Mouse (Mus musculus): ENCODE data around the gene Slc2a2. TPM values are rescaled to one million over a fixed set of nuclear protein-coding genes. Genes with fewer than 3 reads are reported as not detected.

Gene Slc2a2
- polyA plus RNA-seq, 1 experiment from 2014 or later, result not detected

GRCm38 (mm10) chr3:28695608-28696007, 2.1 kb upstream of the Slc2a2 start:
- Histone ChIP-seq H3K4me1 (replicated peaks; ENCODE audit: control insufficient read depth, insufficient read depth, low read length) (no peaks in the 10 kb centered on the region), H3K4me3 (replicated peaks; ENCODE audit: low read length) (no peak overlapping the region), H3K36me3 (ENCODE audit: control insufficient read depth, insufficient read depth) (no peaks in the 10 kb centered on the region), H3K9ac (replicated peaks; ENCODE audit: low read depth, low read length) (no peak overlapping the region), H3K9me3 (ENCODE audit: control insufficient read depth, low read length) (no peaks in the 10 kb centered on the region), H3K27me3 (replicated peaks; ENCODE audit: control insufficient read depth, insufficient read depth, low read length) (no peaks in the 10 kb centered on the region), H3K4me2 (ENCODE audit: low read length) (no peak overlapping the region), H3K27ac (ENCODE audit: low read length) (no peak overlapping the region)
- WGBS, result 87% methylated on average over 13 of the region's 13 CpGs
- ATAC-seq, result no peak

DNA sequence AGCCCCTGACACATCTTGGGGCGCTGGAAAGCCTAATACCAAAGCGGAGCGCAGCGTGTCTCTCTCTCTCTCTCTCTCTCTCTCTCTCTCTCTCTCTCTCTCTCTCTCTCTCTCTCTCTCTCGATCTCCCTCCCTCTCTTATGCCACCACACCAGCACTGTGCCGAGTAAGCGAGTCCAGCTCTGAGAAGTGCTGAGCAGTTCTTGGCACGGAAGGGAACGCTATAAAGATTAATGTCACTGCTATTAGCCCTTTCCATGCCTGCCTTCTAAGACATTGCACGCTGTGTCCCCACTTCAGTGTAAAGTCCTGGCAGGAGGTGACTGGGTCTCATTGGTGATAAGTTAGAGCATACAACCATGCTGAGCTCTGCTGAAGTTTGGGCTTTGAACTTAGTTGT, 1.5 kb upstream of the Slc2a2 start:
- Histone ChIP-seq H3K36me3 (ENCODE audit: control insufficient read depth, insufficient read depth) (no peaks in the 10 kb centered on the region), H3K27ac (ENCODE audit: low read length) (no peak overlapping the region), H3K27me3 (replicated peaks; ENCODE audit: control insufficient read depth, insufficient read depth, low read length) (no peaks in the 10 kb centered on the region), H3K9ac (replicated peaks; ENCODE audit: low read depth, low read length) (no peak overlapping the region), H3K4me1 (replicated peaks; ENCODE audit: control insufficient read depth, insufficient read depth, low read length) (no peaks in the 10 kb centered on the region), H3K9me3 (ENCODE audit: control insufficient read depth, low read length) (no peaks in the 10 kb centered on the region), H3K4me3 (replicated peaks; ENCODE audit: low read length) (no peak overlapping the region), H3K4me2 (ENCODE audit: low read length) (no peak overlapping the region)
- no peak; the same call in 1 of the 2 replicates for ATAC-seq
- 85% methylated on average over 10 of the region's 10 CpGs for WGBS

DNA sequence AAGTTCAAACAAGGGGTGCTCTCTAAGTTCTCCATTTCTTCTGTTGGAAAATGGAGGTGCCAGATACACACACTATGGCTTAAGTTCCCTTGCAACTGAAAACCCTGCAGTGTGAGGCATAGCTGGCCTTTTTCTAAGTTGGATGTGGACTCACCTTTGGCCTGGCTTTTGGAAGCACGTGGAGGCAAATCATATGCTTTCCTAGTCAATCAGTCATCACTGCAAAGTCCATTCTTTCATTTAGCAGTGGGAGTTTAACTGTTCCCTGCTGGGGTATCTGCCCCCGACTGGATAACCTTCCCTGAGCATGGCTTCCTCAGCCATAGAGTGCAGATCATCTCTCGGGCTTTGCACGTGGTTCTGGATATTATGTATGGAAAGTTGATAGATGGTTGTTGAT, 1.9 kb downstream of the Slc2a2 start:
- no peaks in the 10 kb centered on the region for H3K36me3 ChIP-seq (ENCODE audit: control insufficient read depth, insufficient read depth)
- H3K4me1 ChIP-seq (replicated peaks; ENCODE audit: control insufficient read depth, insufficient read depth, low read length), result no peaks in the 10 kb centered on the region
- H3K9me3 ChIP-seq (ENCODE audit: control insufficient read depth, low read length), result no peaks in the 10 kb centered on the region
- H3K27me3 ChIP-seq (replicated peaks; ENCODE audit: control insufficient read depth, insufficient read depth, low read length), result no peaks in the 10 kb centered on the region
- H3K4me3 ChIP-seq (replicated peaks; ENCODE audit: low read length), result no peak overlapping the region
- no peak overlapping the region for H3K4me2 ChIP-seq (ENCODE audit: low read length)
- H3K9ac ChIP-seq (replicated peaks; ENCODE audit: low read depth, low read length), result no peak overlapping the region
- H3K27ac ChIP-seq (ENCODE audit: low read length), result no peak overlapping the region
- 77% methylated on average over 4 of the region's 4 CpGs for WGBS
- ATAC-seq, result no peak

DNA sequence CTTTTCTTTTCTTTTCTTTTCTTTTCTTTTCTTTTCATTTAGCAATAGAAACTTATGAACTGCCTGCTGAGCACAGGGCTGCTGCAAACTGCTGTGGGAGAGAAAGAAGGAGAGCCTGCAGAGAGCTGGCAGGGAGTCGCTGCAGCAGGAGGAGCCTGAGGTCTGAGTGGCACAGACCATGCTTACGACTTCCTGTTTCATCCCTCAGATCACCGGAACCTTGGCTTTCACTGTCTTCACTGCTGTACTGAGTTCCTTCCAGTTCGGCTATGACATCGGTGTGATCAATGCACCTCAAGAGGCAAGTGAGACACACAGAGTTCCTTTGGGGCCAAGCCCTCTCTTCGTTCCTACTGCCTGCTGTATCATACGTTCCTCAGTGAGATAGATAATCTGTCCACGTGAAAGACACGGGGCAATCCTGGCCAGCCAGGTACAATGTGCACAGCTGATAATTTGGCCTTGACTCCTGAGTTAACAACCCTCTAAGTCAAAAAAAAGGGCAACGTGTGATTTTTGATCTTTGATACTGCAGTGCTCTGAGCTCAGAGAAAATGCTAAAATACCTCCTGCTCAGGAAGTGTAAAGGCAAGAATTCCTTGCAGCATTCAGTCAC, 7.9 kb downstream of the Slc2a2 start:
- 73% methylated on average over 10 of the region's 10 CpGs for WGBS
- no peak for ATAC-seq

DNA sequence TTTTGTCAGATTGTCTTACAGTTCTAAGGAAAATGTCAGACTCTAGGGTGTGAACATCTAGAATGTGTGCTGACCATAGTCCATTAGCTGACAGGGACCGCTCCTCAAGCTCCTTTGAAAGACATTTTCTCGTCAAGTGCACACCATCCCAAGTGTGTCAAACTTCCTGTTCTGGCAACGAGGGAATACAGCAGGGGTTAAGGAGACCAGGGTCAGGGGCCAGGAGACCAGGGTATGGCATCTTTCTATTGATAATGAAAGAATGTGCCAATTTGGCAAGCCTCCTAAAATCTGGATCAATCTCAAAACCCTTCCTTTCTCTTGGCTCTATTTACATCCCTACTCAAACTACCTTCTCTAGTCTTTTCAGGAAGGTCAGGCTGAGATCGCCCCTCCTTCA, 9.0 kb downstream of the Slc2a2 start:
- H3K4me2 ChIP-seq (ENCODE audit: low read length), result no peak overlapping the region
- H3K9ac ChIP-seq (replicated peaks; ENCODE audit: low read depth, low read length), result no peak overlapping the region
- no peak for ATAC-seq
- H3K36me3 ChIP-seq (ENCODE audit: control insufficient read depth, insufficient read depth), result no peaks in the 10 kb centered on the region
- H3K4me1 ChIP-seq (replicated peaks; ENCODE audit: control insufficient read depth, insufficient read depth, low read length), result no peaks in the 10 kb centered on the region
- no peaks in the 10 kb centered on the region for H3K9me3 ChIP-seq (ENCODE audit: control insufficient read depth, low read length)
- no peak overlapping the region for H3K27ac ChIP-seq (ENCODE audit: low read length)
- WGBS, result 86% methylated on average over 4 of the region's 4 CpGs
- no peaks in the 10 kb centered on the region for H3K27me3 ChIP-seq (replicated peaks; ENCODE audit: control insufficient read depth, insufficient read depth, low read length)
- no peak overlapping the region for H3K4me3 ChIP-seq (replicated peaks; ENCODE audit: low read length)

More for the DNA sequence above, 7.9 kb downstream of the Slc2a2 start:
- no peaks in the 10 kb centered on the region for H3K27me3 ChIP-seq (replicated peaks; ENCODE audit: control insufficient read depth, insufficient read depth, low read length)
- H3K4me1 ChIP-seq (replicated peaks; ENCODE audit: control insufficient read depth, insufficient read depth, low read length), result no peaks in the 10 kb centered on the region
- H3K9ac ChIP-seq (replicated peaks; ENCODE audit: low read depth, low read length), result no peak overlapping the region
- no peak overlapping the region for H3K4me2 ChIP-seq (ENCODE audit: low read length)
- H3K27ac ChIP-seq (ENCODE audit: low read length), result no peak overlapping the region
- no peaks in the 10 kb centered on the region for H3K9me3 ChIP-seq (ENCODE audit: control insufficient read depth, low read length)
- H3K36me3 ChIP-seq (ENCODE audit: control insufficient read depth, insufficient read depth), result no peaks in the 10 kb centered on the region
- H3K4me3 ChIP-seq (replicated peaks; ENCODE audit: low read length), result no peak overlapping the region

DNA sequence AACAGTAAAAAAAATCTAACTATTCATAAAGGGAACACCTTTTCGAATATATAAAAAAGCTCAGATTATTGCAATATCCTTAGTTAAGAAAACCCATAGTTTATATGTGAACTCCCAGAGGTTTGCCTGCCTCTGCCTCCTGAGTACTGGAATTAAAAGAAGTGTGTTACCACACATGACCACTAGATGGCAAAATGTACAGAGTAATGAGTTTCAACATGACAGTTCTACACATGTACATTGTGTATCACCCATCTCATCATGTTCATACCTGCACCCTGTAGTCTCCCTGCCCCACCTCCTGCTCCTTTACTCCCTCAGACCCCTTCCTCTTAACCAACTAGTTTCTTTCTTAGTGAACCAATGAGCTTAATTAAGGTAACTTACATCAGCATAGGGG, 12.0 kb downstream of the Slc2a2 start:
- Histone ChIP-seq H3K9me3 (ENCODE audit: control insufficient read depth, low read length) (no peaks in the 10 kb centered on the region), H3K27me3 (replicated peaks; ENCODE audit: control insufficient read depth, insufficient read depth, low read length) (no peaks in the 10 kb centered on the region), H3K4me1 (replicated peaks; ENCODE audit: control insufficient read depth, insufficient read depth, low read length) (no peaks in the 10 kb centered on the region), H3K9ac (replicated peaks; ENCODE audit: low read depth, low read length) (no peak overlapping the region), H3K4me3 (replicated peaks; ENCODE audit: low read length) (no peak overlapping the region), H3K4me2 (ENCODE audit: low read length) (no peak overlapping the region), H3K36me3 (ENCODE audit: control insufficient read depth, insufficient read depth) (no peaks in the 10 kb centered on the region), H3K27ac (ENCODE audit: low read length) (no peak overlapping the region)
- WGBS, result 82% methylated on average over 1 of the region's 1 CpGs
- ATAC-seq, result no peak

DNA sequence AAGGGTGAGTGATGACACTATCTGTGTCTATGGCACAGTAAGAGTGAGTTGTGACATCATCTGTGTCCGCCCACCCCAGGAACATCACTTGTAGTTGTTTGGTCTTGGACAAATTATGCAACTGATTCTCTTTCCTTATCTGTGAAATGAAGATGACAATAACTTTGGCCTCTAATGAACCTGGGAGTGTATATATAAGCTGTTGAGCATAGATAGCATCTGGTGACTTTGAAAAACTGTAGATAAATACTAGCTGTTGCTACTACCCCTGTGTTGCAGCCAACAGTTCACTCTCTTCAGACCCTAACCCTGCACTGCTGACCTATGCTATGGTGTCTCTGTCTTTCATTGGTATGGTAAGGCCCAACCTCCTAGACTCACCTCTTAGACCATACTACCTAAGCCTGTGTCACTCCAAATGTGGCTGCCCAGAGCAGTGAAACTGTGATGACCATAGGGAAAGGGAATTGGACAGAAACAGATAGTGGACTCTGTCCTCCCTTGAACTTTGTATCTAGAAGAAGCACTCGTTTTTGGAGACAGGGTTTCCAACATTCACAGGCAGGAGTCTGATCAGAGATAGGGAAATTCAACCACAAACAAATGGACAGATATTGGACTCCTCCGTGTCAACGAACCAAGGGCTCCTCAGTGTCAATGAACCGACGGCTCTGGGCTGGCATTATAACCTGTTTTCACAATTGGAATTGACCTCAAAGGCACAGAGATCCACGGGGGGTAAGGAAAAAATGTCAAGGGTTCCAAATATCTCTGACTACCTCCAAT, 16.4 kb downstream of the Slc2a2 start:
- Histone ChIP-seq H3K4me1 (replicated peaks; ENCODE audit: control insufficient read depth, insufficient read depth, low read length) (no peaks in the 10 kb centered on the region), H3K4me2 (ENCODE audit: low read length) (no peak overlapping the region), H3K27me3 (replicated peaks; ENCODE audit: control insufficient read depth, insufficient read depth, low read length) (no peaks in the 10 kb centered on the region), H3K27ac (ENCODE audit: low read length) (no peak overlapping the region), H3K4me3 (replicated peaks; ENCODE audit: low read length) (no peak overlapping the region), H3K9me3 (ENCODE audit: control insufficient read depth, low read length) (no peaks in the 10 kb centered on the region), H3K9ac (replicated peaks; ENCODE audit: low read depth, low read length) (no peak overlapping the region), H3K36me3 (ENCODE audit: control insufficient read depth, insufficient read depth) (no peaks in the 10 kb centered on the region)
- ATAC-seq, result no peak
- WGBS, result 77% methylated on average over 7 of the region's 7 CpGs

- ATAC-seq, result no peak
- Histone ChIP-seq H3K4me3 (replicated peaks; ENCODE audit: low read length) (no peak overlapping the region), H3K4me2 (ENCODE audit: low read length) (no peak overlapping the region), H3K27ac (ENCODE audit: low read length) (no peak overlapping the region), H3K36me3 (ENCODE audit: control insufficient read depth, insufficient read depth) (no peaks in the 10 kb centered on the region), H3K9ac (replicated peaks; ENCODE audit: low read depth, low read length) (no peak overlapping the region), H3K9me3 (ENCODE audit: control insufficient read depth, low read length) (no peaks in the 10 kb centered on the region), H3K27me3 (replicated peaks; ENCODE audit: control insufficient read depth, insufficient read depth, low read length) (no peaks in the 10 kb centered on the region), H3K4me1 (replicated peaks; ENCODE audit: control insufficient read depth, insufficient read depth, low read length) (no peaks in the 10 kb centered on the region)
- 77% methylated on average over 2 of the region's 2 CpGs for WGBS
Observed at GRCm38 (mm10) chr3:28718521-28718920, 20.8 kb downstream of the Slc2a2 start.

GRCm38 (mm10) chr3:28721218-28721617, 23.5 kb downstream of the Slc2a2 start:
- Histone ChIP-seq H3K4me3 (replicated peaks; ENCODE audit: low read length) (no peak overlapping the region), H3K27ac (ENCODE audit: low read length) (no peak overlapping the region), H3K36me3 (ENCODE audit: control insufficient read depth, insufficient read depth) (no peaks in the 10 kb centered on the region), H3K4me2 (ENCODE audit: low read length) (no peak overlapping the region), H3K4me1 (replicated peaks; ENCODE audit: control insufficient read depth, insufficient read depth, low read length) (no peaks in the 10 kb centered on the region), H3K9ac (replicated peaks; ENCODE audit: low read depth, low read length) (no peak overlapping the region), H3K9me3 (ENCODE audit: control insufficient read depth, low read length) (no peaks in the 10 kb centered on the region), H3K27me3 (replicated peaks; ENCODE audit: control insufficient read depth, insufficient read depth, low read length) (no peaks in the 10 kb centered on the region)
- 42% methylated on average over 5 of the region's 5 CpGs for WGBS
- ATAC-seq, result no peak

Measured in forebrain, embryonic 16.5 days (tissue).